Mouse (Mus musculus): ENCODE measurements around the gene Macf1. TPM values are rescaled to one million over a fixed set of nuclear protein-coding genes. Genes with fewer than 3 reads are reported as not detected.

The Macf1 gene
- polyA plus RNA-seq, 1 experiment from 2014 or later, result 69.9 TPM

DNA sequence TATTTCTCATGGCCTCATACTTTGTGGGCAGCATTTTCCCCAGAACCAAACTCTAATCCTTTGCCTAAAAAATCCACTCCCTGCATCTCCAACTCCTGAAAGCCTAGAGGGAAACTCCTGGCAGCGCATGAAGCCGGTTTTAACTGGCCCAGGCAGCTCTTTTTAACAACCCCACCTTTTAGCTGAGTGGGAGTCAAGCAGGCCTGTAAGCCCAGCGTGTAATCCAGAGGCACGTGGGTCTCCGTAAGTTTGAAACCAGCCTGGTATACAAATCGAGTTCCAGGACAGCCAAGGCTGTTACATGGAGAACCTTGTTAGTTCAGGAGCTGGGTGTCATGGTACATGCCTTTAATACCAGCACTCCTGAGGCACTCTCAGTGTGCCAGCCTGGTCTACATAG, 14.5 kb downstream of the Macf1 start:
- WGBS, result 66% methylated on average over 6 of the region's 6 CpGs
- Histone ChIP-seq H3K27ac (ENCODE audit: poor library complexity, severe bottlenecking) (no peak overlapping the region), H3K27me3 (replicated peaks) (no peaks in the 10 kb centered on the region), H3K4me3 (no peak overlapping the region), H3K9ac (no peak overlapping the region), H3K9me3 (replicated peaks) (no peaks in the 10 kb centered on the region), H3K4me1 (replicated peaks) (peaks cover 30% of the 10 kb centered on the region), H3K36me3 (0 out of 2 replicates have a peak, but pooled peaks cover 3% of the 10 kb centered on the region), H3K4me2 (no peak overlapping the region)
- ATAC-seq (ENCODE audit: insufficient number of reproducible peaks, low FRiP score), result no peak

DNA sequence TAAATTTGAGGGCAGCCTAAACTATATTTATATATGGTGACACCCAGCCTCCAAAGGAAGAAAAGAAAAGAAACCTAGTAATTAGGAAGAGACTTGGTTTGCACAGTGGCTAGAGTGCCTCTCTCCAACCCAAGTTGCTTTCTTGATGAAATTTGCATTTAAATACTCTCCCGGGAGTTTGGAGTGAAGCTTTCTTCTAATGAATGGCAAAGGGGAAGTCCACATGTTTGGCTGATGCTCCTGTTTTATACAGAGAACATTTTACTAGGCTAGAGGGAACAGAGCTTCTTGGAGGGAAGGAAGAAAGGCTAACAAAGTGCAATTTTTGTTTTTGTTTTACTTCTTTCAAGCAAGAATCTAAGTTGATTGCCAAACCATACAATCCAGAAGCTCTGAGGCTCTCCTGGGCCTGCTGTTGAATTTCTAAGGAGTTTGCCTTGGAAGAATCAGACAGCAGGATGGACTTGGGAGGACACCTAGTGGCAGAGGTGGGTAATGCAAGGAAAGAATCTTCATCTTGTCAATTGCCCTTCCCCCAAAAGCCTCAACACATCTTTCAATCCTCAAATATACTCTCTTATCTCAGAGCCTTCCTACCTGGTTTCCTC, 16.8 kb downstream of the Macf1 start:
- H3K9me3 ChIP-seq (replicated peaks), result no peaks in the 10 kb centered on the region
- ATAC-seq (ENCODE audit: insufficient number of reproducible peaks, low FRiP score), result no peak
- H3K27ac ChIP-seq (ENCODE audit: poor library complexity, severe bottlenecking), result peak overlapping the region; percentile 12; the same call in 1 of the 2 replicates
- no peak overlapping the region for H3K4me3 ChIP-seq
- peaks cover 40% of the 10 kb centered on the region for H3K4me1 ChIP-seq (replicated peaks)
- no peak overlapping the region for H3K4me2 ChIP-seq
- H3K36me3 ChIP-seq, result no peaks in the 10 kb centered on the region
- H3K9ac ChIP-seq, result no peak overlapping the region
- H3K27me3 ChIP-seq (replicated peaks), result no peaks in the 10 kb centered on the region
- WGBS, result 51% methylated on average over 1 of the region's 1 CpGs

DNA sequence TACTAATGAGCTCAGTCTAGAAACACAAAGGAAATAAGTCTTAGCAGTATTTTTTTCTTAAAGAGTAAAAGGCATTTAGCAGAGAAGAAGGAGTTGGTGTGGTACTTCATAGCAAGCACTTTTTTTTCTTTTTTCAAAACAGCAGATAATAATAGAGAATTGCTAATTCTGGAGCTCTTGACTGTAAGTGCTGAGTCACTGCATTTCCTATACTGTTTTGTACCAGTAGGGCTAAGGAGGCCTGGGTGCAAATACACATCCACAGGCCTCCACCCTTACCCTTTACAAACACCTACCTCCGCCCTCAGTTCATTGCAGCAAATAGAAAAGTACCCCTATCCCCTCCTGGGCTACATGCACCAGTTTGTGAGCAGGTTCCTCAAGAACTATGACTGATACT, 17.6 kb downstream of the Macf1 start:
- no peak overlapping the region for H3K4me3 ChIP-seq
- ATAC-seq (ENCODE audit: insufficient number of reproducible peaks, low FRiP score), result no peak
- H3K4me1 ChIP-seq (replicated peaks), result peaks cover 48% of the 10 kb centered on the region
- no peak overlapping the region for H3K9ac ChIP-seq
- H3K36me3 ChIP-seq, result no peaks in the 10 kb centered on the region
- H3K4me2 ChIP-seq, result no peak overlapping the region
- H3K9me3 ChIP-seq (replicated peaks), result no peaks in the 10 kb centered on the region
- H3K27ac ChIP-seq (ENCODE audit: poor library complexity, severe bottlenecking), result peak overlapping the region; percentile 12
- 81% methylated on average over 1 of the region's 1 CpGs for WGBS
- H3K27me3 ChIP-seq (replicated peaks), result no peaks in the 10 kb centered on the region

DNA sequence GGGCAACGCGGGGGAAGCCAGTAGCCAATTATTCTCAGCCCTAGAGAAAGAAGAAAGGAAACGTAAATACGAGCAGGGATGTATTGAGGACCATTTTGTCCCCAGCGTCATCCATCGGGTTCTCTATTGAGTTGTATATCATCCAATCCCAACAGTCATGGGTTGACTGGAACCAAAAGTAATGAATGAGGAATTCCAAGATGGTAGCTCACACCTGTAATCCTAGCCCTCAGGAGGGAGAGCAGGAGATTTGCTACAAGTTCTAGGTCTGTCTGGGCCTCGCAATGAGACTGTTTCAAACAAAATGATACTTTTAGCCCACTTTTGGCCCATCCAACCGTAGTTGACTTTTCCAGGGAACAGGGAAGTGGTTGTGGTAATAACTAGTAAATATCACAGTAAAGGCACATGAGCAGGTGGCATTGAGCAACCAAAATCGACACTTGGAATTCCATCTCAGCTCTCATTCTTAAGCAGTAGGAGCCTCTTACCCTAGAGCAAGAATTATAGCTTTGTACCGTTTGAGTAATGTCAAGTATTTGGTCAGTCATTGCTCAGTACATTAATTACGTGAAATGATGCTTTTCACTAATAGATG, 18.4 kb downstream of the Macf1 start:
- Histone ChIP-seq H3K9ac (peak overlapping the region; percentile 96), H3K4me3 (peak overlapping the region; percentile 89), H3K4me1 (replicated peaks) (peaks cover 50% of the 10 kb centered on the region), H3K27me3 (replicated peaks) (no peaks in the 10 kb centered on the region), H3K4me2 (peak overlapping the region; percentile 96), H3K9me3 (replicated peaks) (no peaks in the 10 kb centered on the region), H3K27ac (ENCODE audit: poor library complexity, severe bottlenecking) (peak overlapping the region; percentile 99), H3K36me3 (no peaks in the 10 kb centered on the region)
- WGBS, result 40% methylated on average over 11 of the region's 11 CpGs
- ATAC-seq (ENCODE audit: insufficient number of reproducible peaks, low FRiP score), result no peak

DNA sequence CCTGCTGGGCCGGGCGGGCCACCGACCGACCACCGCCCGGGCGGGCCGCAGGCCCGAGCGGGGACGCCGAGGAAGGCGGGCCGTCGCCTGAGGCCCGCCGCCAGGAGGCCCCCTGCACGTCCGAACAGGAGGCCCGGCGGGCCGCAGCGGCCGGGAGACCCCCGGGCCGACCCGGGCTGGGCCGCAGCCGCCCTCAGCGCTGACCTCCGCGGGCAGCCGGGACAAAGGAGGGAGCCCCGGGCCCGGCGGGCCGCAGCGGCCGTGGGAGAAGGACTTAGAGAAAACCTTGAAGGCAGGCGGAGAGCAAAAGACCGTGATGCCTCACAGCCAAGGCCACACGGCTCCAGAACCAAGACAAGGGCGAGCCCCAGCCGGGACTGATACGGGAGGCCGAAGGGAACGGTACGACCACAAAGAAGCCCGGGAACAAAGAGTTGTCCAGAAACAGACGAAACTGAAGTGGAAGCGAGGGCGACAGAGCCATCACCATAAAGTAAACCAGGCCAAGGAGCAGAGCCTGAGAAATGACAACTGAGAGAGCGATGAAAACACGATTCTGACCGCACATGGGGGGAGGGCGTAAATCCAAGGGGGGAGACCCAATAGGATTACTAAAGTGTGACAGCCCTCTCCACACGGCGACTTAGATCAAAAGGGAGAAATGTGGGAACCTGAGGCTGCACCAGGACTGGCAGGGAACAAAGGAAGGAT, 19.1 kb downstream of the Macf1 start:
- Histone ChIP-seq H3K4me3 (peak overlapping the region; percentile 89), H3K4me2 (peak overlapping the region; percentile 96), H3K9me3 (replicated peaks) (no peaks in the 10 kb centered on the region), H3K36me3 (no peaks in the 10 kb centered on the region), H3K27me3 (replicated peaks) (no peaks in the 10 kb centered on the region), H3K4me1 (replicated peaks) (peaks cover 43% of the 10 kb centered on the region), H3K9ac (peak overlapping the region; percentile 96), H3K27ac (ENCODE audit: poor library complexity, severe bottlenecking) (peak overlapping the region; percentile 99)
- peak; percentile 27; the same call in 1 of the 2 replicates for ATAC-seq (ENCODE audit: insufficient number of reproducible peaks, low FRiP score)
- WGBS, result under 1% methylated on average over 58 of the region's 58 CpGs

DNA sequence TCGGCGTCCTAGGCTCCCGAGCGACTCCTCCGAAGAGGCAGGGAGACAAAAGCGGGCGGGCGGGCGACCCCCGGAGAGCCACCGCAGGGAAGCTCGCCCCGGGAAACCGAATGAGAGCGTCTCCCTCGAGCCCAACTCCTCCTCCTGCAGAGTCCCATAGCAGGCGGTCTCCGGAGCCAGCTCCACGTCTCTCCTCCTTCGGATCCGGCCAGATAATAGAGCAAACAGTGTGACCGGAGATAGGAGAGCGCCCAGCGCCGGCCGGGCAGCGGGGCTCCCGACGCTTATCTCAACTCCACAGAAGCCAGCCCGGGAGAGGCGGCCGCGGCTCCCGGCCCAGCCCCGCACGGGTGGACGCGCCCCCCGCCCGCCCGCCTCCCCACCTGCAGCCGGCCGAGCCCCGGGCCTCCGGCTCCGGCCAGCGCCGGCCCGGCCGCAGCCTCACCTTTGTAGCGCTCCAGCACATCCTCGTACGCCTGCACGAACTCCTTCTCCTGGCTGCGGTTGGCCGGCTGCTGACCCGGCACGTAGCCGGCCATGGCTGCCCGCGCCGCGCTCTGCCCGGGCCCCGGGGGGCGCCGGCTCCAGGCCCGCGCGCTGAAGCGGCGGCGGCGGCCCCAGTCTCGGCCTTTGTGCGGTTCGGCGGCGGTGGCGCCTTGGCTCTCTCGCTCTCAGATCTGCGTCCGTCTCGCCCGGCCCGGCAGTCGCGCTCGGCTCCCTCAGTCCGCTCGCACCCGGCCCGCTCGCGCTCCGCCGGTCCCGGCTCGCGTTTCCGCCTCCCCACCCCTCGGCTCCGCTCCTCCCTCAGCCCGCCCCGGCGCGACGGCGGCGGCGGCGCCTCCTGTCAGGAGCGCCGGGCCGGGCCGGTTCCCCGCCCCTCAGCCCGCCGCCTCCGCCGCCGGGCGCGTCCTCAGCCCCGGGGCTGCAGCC, 19.9 kb downstream of the Macf1 start:
- peak overlapping the region; percentile 96 for H3K9ac ChIP-seq
- ATAC-seq (ENCODE audit: insufficient number of reproducible peaks, low FRiP score), result peak; percentile 89
- H3K4me2 ChIP-seq, result peak overlapping the region; percentile 96
- peak overlapping the region; percentile 89 for H3K4me3 ChIP-seq
- no peaks in the 10 kb centered on the region for H3K36me3 ChIP-seq
- under 1% methylated on average over 83 of the region's 125 CpGs for WGBS
- no peaks in the 10 kb centered on the region for H3K27me3 ChIP-seq (replicated peaks)
- H3K4me1 ChIP-seq (replicated peaks), result peaks cover 41% of the 10 kb centered on the region
- peak overlapping the region; percentile 99 for H3K27ac ChIP-seq (ENCODE audit: poor library complexity, severe bottlenecking)
- H3K9me3 ChIP-seq (replicated peaks), result no peaks in the 10 kb centered on the region

DNA sequence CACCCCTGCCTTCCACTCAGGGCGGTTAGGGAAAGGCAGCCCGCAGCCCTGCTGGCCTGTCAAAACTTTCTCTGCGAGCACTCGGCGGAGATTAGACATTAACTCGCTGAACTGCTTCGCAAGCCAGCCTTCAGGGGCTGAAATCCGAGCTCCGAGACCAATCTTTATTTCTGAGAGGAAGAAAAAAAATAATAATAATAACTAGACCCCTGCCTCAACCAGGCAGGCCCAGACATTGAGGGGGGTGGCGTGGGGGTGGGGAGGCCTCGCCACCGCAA, 20.5 kb downstream of the Macf1 start:
- Histone ChIP-seq H3K4me3 (peak overlapping the region; percentile 89), H3K9ac (peak overlapping the region; percentile 96), H3K27me3 (replicated peaks) (no peaks in the 10 kb centered on the region), H3K4me1 (replicated peaks) (peaks cover 41% of the 10 kb centered on the region), H3K36me3 (no peaks in the 10 kb centered on the region), H3K9me3 (replicated peaks) (no peaks in the 10 kb centered on the region), H3K27ac (ENCODE audit: poor library complexity, severe bottlenecking) (peak overlapping the region; percentile 99), H3K4me2 (peak overlapping the region; percentile 96)
- ATAC-seq (ENCODE audit: insufficient number of reproducible peaks, low FRiP score), result no peak
- WGBS, result under 1% methylated on average over 12 of the region's 12 CpGs

DNA sequence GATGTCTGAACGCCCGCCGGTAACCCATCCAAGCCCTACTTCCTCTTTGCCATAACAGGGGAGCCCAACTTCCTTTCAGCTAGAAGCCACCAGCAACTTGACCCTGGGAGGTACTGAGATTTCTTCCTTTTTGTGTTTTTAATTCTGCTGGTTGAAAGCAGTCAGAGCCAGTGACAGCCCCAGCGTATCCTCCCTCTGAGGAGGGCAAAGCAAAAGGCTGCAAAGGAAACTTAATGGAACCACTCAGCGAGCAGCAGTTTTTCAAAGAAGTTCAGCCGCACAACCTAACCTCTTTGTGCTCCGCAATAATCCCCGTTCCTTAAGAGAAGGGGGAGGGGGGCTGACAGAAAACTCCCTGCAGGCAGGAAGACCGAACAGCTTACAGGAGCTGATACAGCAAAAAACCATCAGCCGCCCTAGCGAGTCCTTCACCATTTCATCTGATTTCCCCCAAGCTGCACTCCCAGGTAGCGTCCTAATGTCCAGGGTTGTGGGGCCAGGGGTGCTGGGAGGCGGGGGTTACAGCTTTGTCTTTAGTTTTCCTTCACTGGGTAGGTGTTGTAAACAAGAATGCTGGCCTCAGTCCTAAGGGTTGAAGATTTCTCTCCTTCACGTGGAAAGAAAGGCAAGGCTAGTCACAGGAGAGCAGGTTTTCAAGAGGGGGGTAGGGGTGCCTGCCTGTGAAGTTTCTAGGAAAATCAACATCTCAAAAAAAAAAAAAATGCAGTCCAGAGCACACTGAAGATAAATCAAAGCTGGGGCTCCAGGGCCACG, 21.1 kb downstream of the Macf1 start:
- Histone ChIP-seq H3K4me3 (peak overlapping the region; percentile 89), H3K27me3 (replicated peaks) (no peaks in the 10 kb centered on the region), H3K4me1 (replicated peaks) (peaks cover 41% of the 10 kb centered on the region), H3K27ac (ENCODE audit: poor library complexity, severe bottlenecking) (peak overlapping the region; percentile 99), H3K4me2 (peak overlapping the region; percentile 96), H3K9ac (peak overlapping the region; percentile 96), H3K36me3 (no peaks in the 10 kb centered on the region), H3K9me3 (replicated peaks) (no peaks in the 10 kb centered on the region)
- ATAC-seq (ENCODE audit: insufficient number of reproducible peaks, low FRiP score), result no peak
- 6% methylated on average over 15 of the region's 15 CpGs for WGBS

DNA sequence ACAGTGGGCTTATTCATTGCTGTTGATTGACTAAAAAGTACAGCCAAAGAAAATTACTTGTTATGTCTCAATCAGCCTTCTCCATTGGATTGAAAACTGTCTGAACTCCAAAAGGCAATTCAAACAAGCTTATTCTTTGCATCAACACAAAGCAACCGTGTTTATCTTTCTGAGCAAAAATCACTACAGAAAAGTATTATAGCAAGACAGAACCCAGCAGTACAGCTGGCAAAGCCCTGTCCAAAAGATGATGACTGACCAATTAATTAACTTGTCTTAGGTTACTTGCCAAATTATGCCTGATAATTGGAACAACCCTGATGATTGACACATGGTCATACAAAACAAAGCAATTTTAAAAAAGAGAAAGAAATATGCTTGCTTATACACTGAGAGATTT, 26.0 kb downstream of the Macf1 start:
- no peaks in the 10 kb centered on the region for H3K36me3 ChIP-seq
- no peaks in the 10 kb centered on the region for H3K27me3 ChIP-seq (replicated peaks)
- no peaks in the 10 kb centered on the region for H3K9me3 ChIP-seq (replicated peaks)
- peaks cover 28% of the 10 kb centered on the region for H3K4me1 ChIP-seq (replicated peaks)
- 81% methylated on average over 1 of the region's 1 CpGs for WGBS
- no peak for ATAC-seq (ENCODE audit: insufficient number of reproducible peaks, low FRiP score)
- no peak overlapping the region for H3K4me2 ChIP-seq
- H3K27ac ChIP-seq (ENCODE audit: poor library complexity, severe bottlenecking), result no peak overlapping the region
- H3K9ac ChIP-seq, result no peak overlapping the region
- H3K4me3 ChIP-seq, result no peak overlapping the region

DNA sequence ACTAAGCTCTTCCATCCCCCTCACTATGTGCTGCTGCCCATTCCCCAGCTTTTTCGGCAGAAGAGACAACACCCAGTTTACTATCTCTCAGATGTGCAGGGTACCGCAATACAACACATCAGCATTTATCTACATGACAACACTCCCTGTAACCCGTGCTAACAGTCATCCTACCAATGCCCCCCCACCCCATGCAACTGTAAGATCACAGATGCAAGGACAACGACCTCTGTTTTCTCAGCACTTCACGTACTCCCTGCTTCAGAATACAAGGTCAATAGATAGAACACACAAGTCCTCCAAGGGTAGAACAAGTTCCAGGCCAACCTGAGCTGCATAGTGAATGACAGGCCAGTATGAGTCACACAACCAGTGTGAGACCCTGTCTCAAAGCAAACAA, 28.9 kb downstream of the Macf1 start:
- ATAC-seq (ENCODE audit: insufficient number of reproducible peaks, low FRiP score), result no peak
- peaks cover 19% of the 10 kb centered on the region for H3K4me1 ChIP-seq (replicated peaks)
- WGBS, result 67% methylated on average over 5 of the region's 5 CpGs
- H3K27ac ChIP-seq (ENCODE audit: poor library complexity, severe bottlenecking), result no peak overlapping the region
- H3K27me3 ChIP-seq (replicated peaks), result no peaks in the 10 kb centered on the region
- no peaks in the 10 kb centered on the region for H3K9me3 ChIP-seq (replicated peaks)
- H3K4me2 ChIP-seq, result no peak overlapping the region
- H3K4me3 ChIP-seq, result no peak overlapping the region
- no peak overlapping the region for H3K9ac ChIP-seq
- H3K36me3 ChIP-seq, result no peaks in the 10 kb centered on the region
